34 mouse cellular contexts compared by ENCODE assay signal in genomic region chr5:64285289-64285688, GRCm38 (mm10).
"Had no signal": no experiment of that assay in that cellular context is flagged by ENCODE, and none has a peak within 500 bp of the region (broad histone marks: within the 10 kb centered on the region; RNA-seq: fewer than 3 reads in every experiment).

No protein-coding gene starts in this region.

- ATAC-seq: hindbrain, embryonic 16.5 days; hindbrain, postnatal 0 days; inflammation-experienced regulatory T-cells, adult 6 months; intestine, embryonic 15.5 days; intestine, embryonic 16.5 days had no signal

- H3K27me3 ChIP-seq: heart, embryonic 12.5 days; heart, embryonic 13.5 days; heart, embryonic 15.5 days; hindbrain, embryonic 12.5 days; hindbrain, embryonic 13.5 days; hindbrain, embryonic 15.5 days; intestine, embryonic 15.5 days; kidney, embryonic 15.5 days had no signal

- H3K9ac ChIP-seq: heart, embryonic 12.5 days; heart, embryonic 13.5 days; heart, embryonic 15.5 days; hindbrain, embryonic 12.5 days; hindbrain, embryonic 13.5 days; hindbrain, embryonic 14.5 days; hindbrain, embryonic 15.5 days; intestine, embryonic 15.5 days; kidney, embryonic 15.5 days had no signal

- H3K9me3 ChIP-seq: heart, embryonic 10.5 days; heart, embryonic 12.5 days; heart, embryonic 13.5 days; heart, embryonic 15.5 days; hindbrain, embryonic 10.5 days; hindbrain, embryonic 12.5 days; hindbrain, embryonic 13.5 days; hindbrain, embryonic 15.5 days; intestine, embryonic 15.5 days; kidney, embryonic 15.5 days had no signal

- H3K4me2 ChIP-seq: heart, embryonic 11.5 days; heart, embryonic 12.5 days; heart, embryonic 13.5 days; heart, embryonic 15.5 days; hindbrain, embryonic 12.5 days; hindbrain, embryonic 13.5 days; hindbrain, embryonic 14.5 days; hindbrain, embryonic 15.5 days; intestine, embryonic 15.5 days; kidney, embryonic 15.5 days had no signal

- DNase-seq: heart, postnatal 10 days; heart, postnatal 14 days; heart, postnatal 36 days; heart, postnatal 4 days; kidney, adult 11 months; kidney, adult 18-20 months; kidney, adult 2 months; kidney, adult 8-10 months; kidney, adult 9 months; kidney, postnatal 10 days; kidney, postnatal 14 days; kidney, postnatal 25 days; kidney, postnatal 36 days; kidney, postnatal 4 days; layer of hippocampus, adult 9-11 months; layer of hippocampus, postnatal 36 days had no signal

- H3K27ac ChIP-seq: heart, embryonic 10.5 days; heart, embryonic 13.5 days; heart, embryonic 15.5 days; hindbrain, embryonic 10.5 days; hindbrain, embryonic 12.5 days; hindbrain, embryonic 13.5 days; hindbrain, embryonic 14.5 days; hindbrain, embryonic 15.5 days; hindbrain, postnatal 0 days; intestine, embryonic 15.5 days; kidney, embryonic 15.5 days; kidney, postnatal 0 days; layer of hippocampus, adult 2 months had no signal

- H3K4me3 ChIP-seq: heart, embryonic 10.5 days; heart, embryonic 12.5 days; heart, embryonic 13.5 days; heart, embryonic 15.5 days; hindbrain, embryonic 10.5 days; hindbrain, embryonic 12.5 days; hindbrain, embryonic 13.5 days; hindbrain, embryonic 15.5 days; intestine, embryonic 15.5 days; kidney, embryonic 15.5 days; layer of hippocampus, adult 2 months had no signal
